Mouse (Mus musculus) CD8-positive naive resting alpha-beta T cell, adult 2 months (primary cell): ENCODE measurements around the gene Dhcr24.

Source experiments
- DNase-seq, 2 experiments: peaks; one replicate each; pipeline ENCODE4 v3.0.0; 2022; ENCODE audit warnings: low read depth in 2 of 2, low spot score in 2 of 2

Dhcr24 gene

GRCm38 (mm10) chr4:106599415-106599814 lies 38.6 kb downstream of the Dhcr24 start:
- no peak for DNase-seq

GRCm38 (mm10) chr4:106600770-106601169 lies 39.9 kb downstream of the Dhcr24 start:
- DNase-seq: no peak

GRCm38 (mm10) chr4:106606639-106607554 lies 46.1 kb downstream of the Dhcr24 start:
- DNase-seq: no peak

GRCm38 (mm10) chr4:106607905-106608304 lies 47.1 kb downstream of the Dhcr24 start:
- no peak for DNase-seq

- DNase-seq: no peak
Measured at GRCm38 (mm10) chr4:106613105-106613504, 52.3 kb downstream of the Dhcr24 start.

GRCm38 (mm10) chr4:106613560-106613959 lies 52.7 kb downstream of the Dhcr24 start:
- DNase-seq: no peak

GRCm38 (mm10) chr4:106614180-106614797 lies 53.5 kb downstream of the Dhcr24 start:
- peak; percentile 55 to 76 for DNase-seq

- no peak for DNase-seq
Measured at GRCm38 (mm10) chr4:106614881-106615280, 54.0 kb downstream of the Dhcr24 start.

GRCm38 (mm10) chr4:106615637-106616036 lies 54.8 kb downstream of the Dhcr24 start:
- DNase-seq: no peak

GRCm38 (mm10) chr4:106617056-106617455 lies 56.2 kb downstream of the Dhcr24 start, which contains the start of gene Lexm:
TSS of gene Lexm (minus strand) at chr4:106617241.
- no peak for DNase-seq

GRCm38 (mm10) chr4:106618898-106619297 lies 58.1 kb downstream of the Dhcr24 start:
- DNase-seq: no peak

GRCm38 (mm10) chr4:106621428-106621827 lies 60.6 kb downstream of the Dhcr24 start:
- no peak for DNase-seq

GRCm38 (mm10) chr4:106622030-106622493 lies 61.2 kb downstream of the Dhcr24 start, which contains the start of gene Ttc22:
TSS of gene Ttc22 (plus strand) at chr4:106622432.
- no peak for DNase-seq

- DNase-seq: no peak
Measured at GRCm38 (mm10) chr4:106622712-106623111, 61.9 kb downstream of the Dhcr24 start.

- no peak for DNase-seq
Measured at GRCm38 (mm10) chr4:106624271-106624670, 63.4 kb downstream of the Dhcr24 start.

GRCm38 (mm10) chr4:106627809-106628208 lies 67.0 kb downstream of the Dhcr24 start:
- DNase-seq: no peak

- DNase-seq: no peak
Measured at GRCm38 (mm10) chr4:106628650-106629360, 68.0 kb downstream of the Dhcr24 start.

GRCm38 (mm10) chr4:106629374-106629773 lies 68.5 kb downstream of the Dhcr24 start:
- DNase-seq: no peak

GRCm38 (mm10) chr4:106630333-106631220 lies 69.7 kb downstream of the Dhcr24 start:
- peak; percentile 35 to 62 for DNase-seq

- DNase-seq: no peak
Measured at GRCm38 (mm10) chr4:106632313-106632712, 71.5 kb downstream of the Dhcr24 start.
